Mouse (Mus musculus) intestine, embryonic 15.5 days (tissue): ENCODE results near the gene Kmt2d. TPM values are rescaled to one million over a fixed set of nuclear protein-coding genes. Genes with fewer than 3 reads are reported as not detected.
A peak's percentile ranks its signal among the peaks of the same experiment; 100 is the strongest.

Experiments used
- ATAC-seq: fragments of 200-750 bp; cut with Nextera tagmentation; 2 replicates; pipeline ENCODE4 v1.8.0; 2017; ENCODE audit warnings: moderate TSS enrichment, moderate library complexity
- H3K27ac ChIP-seq: fragments of 300-500 bp; sonication (generic); 2 replicates; pipeline ENCODE4 v1.5.1; 2015; ENCODE audit warnings: mild to moderate bottlenecking, inconsistent platforms
- H3K27me3 ChIP-seq: fragments of 300-500 bp; sonication (generic); replicated peaks from 2 replicates; pipeline ENCODE4 v1.6.1; 2015; ENCODE audit warnings: inconsistent platforms
- H3K36me3 ChIP-seq: fragments of 300-500 bp; sonication (generic); 2 replicates; pipeline ENCODE4 v1.6.1; 2015; ENCODE audit warnings: inconsistent platforms
- H3K4me1 ChIP-seq: fragments of 300-500 bp; sonication (generic); replicated peaks from 2 replicates; pipeline ENCODE4 v1.6.1; 2015; ENCODE audit warnings: inconsistent platforms
- H3K4me2 ChIP-seq: fragments of 300-500 bp; sonication (generic); replicated peaks from 2 replicates; pipeline ENCODE4 v1.6.1; 2015; ENCODE audit warnings: mild to moderate bottlenecking, inconsistent platforms
- H3K4me3 ChIP-seq: fragments of 300-500 bp; sonication (generic); replicated peaks from 2 replicates; pipeline ENCODE4 v1.5.1; 2015; ENCODE audit warnings: inconsistent platforms
- H3K9ac ChIP-seq: fragments of 300-500 bp; sonication (generic); 2 replicates; pipeline ENCODE4 v1.6.1; 2015; ENCODE audit warnings: inconsistent platforms
- H3K9me3 ChIP-seq: fragments of 300-500 bp; sonication (generic); 2 replicates; pipeline ENCODE4 v1.6.1; 2016; ENCODE audit warnings: inconsistent platforms
- WGBS: fragments of 180-500 bp; shearing (Covaris S2); methylation state at CpG from one replicate; pipeline ENCODE4 v1.1.7; 2015; 5-methylcytosine and 5-hydroxymethylcytosine counted together
- polyA plus RNA-seq: library from polyadenylated mRNA; unstranded; fragments of >200 nt; fragmentation: Nextera tagmentation; extraction: Ambion mirVana; gene quantifications from 2 replicates; pipeline ENCODE4 v1.2.1, GENCODE M21; 2015

The Kmt2d gene
- polyA plus RNA-seq, 1 experiment from 2014 or later = 9.6 TPM

DNA sequence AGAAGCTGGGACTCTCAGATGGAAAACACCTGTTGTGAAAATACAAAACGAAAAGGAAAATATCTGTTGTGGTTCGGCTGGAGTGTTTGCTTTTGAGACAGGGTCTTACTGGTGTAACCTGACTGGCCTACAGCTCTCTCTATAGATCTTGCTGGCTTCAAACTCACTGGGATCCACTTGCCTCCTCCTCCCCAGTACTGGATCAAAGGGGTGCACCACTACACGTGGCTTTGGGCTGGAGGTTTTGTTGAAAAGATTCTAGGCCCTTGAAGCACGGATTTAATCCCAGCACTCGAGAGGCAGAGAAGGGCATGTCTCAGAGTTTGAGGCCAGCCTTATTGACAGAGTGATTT lies 10.6 kb upstream of the Kmt2d start:
- peak overlapping the region; percentile 73 for H3K4me3 ChIP-seq
- no peaks in the 10 kb centered on the region for H3K27me3 ChIP-seq
- 12% methylated on average over 5 of the region's 5 CpGs for WGBS
- H3K36me3 ChIP-seq = no peaks in the 10 kb centered on the region
- no peak overlapping the region for H3K27ac ChIP-seq
- peak overlapping the region; percentile 95 for H3K4me2 ChIP-seq
- 0 out of 2 replicates have a peak, but pooled peaks cover 7% of the 10 kb centered on the region for H3K4me1 ChIP-seq
- H3K9ac ChIP-seq = no peak overlapping the region
- peak; percentile 40 for ATAC-seq
- no peaks in the 10 kb centered on the region for H3K9me3 ChIP-seq

DNA sequence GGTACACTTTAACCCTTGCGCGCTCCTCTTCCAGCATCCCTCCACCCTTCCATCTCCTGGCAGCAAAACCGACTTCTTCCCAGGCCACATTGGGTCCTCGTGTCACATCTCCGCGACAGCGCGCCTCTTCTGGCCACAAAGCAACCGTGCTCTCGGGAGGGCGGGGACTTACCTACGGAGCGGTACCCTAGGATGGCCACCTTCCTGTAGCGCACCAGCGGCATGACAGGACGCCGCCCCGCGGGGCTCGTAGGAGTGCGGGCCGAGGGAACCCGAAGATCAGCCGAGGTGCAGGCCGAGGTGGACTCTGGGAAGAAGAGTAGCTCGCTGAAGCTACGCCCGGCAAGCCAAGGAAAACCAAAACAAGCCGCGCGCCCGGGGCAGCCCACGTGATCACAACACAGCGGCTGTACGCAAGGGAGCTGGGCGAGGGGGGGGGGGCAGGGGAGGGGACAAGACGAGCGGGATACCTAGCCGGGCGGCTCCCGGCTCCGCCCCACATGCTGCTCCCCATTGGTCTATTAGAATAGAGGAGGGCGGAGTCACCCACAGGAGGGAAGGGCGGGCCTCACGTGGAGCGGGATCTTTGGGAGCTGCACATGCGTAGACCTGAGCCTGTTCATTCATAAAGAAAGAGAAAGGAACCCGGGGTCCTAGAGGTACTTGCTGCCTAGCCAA lies 10.1 kb upstream of the Kmt2d start:
- peak overlapping the region; percentile 83 for H3K27ac ChIP-seq
- under 1% methylated on average over 48 of the region's 48 CpGs for WGBS
- peak overlapping the region; percentile 65 for H3K9ac ChIP-seq
- peak overlapping the region; percentile 95 for H3K4me2 ChIP-seq
- no peaks in the 10 kb centered on the region for H3K36me3 ChIP-seq
- H3K4me1 ChIP-seq = 0 out of 2 replicates have a peak, but pooled peaks cover 7% of the 10 kb centered on the region
- no peaks in the 10 kb centered on the region for H3K27me3 ChIP-seq
- peak overlapping the region; percentile 73 for H3K4me3 ChIP-seq
- peak; percentile 96 for ATAC-seq
- H3K9me3 ChIP-seq = no peaks in the 10 kb centered on the region

DNA sequence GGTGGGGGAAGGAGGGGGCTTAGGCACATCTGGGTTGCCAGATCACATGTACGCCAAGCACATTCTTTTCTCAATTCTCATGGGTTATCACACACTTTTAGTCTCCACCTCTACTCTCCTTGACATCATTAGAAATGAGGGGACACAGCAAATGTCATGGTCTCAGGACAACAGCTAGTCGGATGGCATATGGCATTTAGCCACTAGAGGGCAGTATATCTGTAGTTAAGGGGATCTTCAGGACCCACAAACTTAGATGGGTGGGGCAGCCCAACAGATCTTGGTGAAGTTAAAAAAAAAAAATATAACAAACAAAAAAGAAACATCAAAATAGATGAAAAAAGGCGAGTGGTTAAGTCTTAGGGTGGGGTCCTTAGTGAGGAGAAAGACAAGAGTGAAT lies 6.3 kb upstream of the Kmt2d start:
- no peaks in the 10 kb centered on the region for H3K27me3 ChIP-seq
- H3K27ac ChIP-seq = no peak overlapping the region
- ATAC-seq = no peak
- 18% methylated on average over 3 of the region's 3 CpGs for WGBS
- H3K4me1 ChIP-seq = 0 out of 2 replicates have a peak, but pooled peaks cover 7% of the 10 kb centered on the region
- no peaks in the 10 kb centered on the region for H3K36me3 ChIP-seq
- no peak overlapping the region for H3K4me3 ChIP-seq
- no peaks in the 10 kb centered on the region for H3K9me3 ChIP-seq
- no peak overlapping the region for H3K4me2 ChIP-seq
- H3K9ac ChIP-seq = no peak overlapping the region

DNA sequence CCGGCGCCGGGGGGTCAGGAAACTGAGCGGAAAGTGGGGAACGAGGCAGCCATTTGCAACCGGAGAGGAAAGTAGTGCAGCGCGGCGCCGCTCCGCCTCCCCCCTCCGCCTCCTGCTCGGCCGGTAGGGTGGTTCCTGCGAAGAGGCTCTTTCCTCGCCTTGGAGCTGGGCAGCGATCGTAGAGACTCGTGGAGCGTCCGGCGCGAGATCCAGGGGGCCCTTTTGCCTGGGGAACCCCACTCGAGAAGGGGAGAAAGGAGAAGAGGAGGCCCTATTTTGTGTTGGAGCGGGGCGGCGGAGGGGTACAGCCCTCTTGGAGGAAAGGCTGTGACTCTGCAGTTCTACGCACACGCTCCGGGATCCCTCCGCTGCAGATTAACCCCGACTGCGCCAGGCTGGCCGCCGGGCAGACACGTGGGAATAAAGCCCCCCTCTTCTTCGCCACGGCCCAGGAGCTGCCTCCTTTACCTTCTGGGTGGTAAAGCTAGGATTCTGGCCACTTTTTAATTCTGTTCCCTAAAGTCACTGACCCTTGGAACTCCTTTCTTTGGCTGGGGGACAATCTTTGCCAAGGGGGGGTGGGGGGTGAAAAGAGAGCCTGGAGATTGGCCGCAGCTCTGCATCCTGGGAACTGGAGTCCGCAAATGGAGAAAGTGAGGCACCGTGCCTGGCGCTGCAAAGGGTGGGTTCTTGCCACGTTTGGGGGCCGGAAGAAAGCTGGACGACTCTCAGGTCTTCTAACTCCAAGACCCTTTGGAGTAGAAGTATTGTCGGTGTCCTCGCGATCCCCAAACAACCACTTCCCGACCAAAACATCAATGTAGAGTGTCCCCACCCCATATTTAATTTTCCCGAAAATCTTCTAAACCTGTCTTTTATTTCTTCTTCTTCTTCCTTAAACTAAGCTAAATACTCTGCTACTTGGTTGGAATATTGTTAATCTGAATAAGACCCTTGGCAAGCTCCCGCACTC lies 1.2 kb upstream of the Kmt2d start:
- Histone ChIP-seq H3K27me3 (no peaks in the 10 kb centered on the region), H3K4me3 (peak overlapping the region; percentile 98), H3K9me3 (no peaks in the 10 kb centered on the region), H3K27ac (peak overlapping the region; percentile 99), H3K36me3 (no peaks in the 10 kb centered on the region), H3K4me2 (peak overlapping the region; percentile 88), H3K9ac (peak overlapping the region; percentile 100), H3K4me1 (peaks cover 27% of the 10 kb centered on the region)
- 1% methylated on average over 51 of the region's 51 CpGs for WGBS
- ATAC-seq = peak; percentile 86

DNA sequence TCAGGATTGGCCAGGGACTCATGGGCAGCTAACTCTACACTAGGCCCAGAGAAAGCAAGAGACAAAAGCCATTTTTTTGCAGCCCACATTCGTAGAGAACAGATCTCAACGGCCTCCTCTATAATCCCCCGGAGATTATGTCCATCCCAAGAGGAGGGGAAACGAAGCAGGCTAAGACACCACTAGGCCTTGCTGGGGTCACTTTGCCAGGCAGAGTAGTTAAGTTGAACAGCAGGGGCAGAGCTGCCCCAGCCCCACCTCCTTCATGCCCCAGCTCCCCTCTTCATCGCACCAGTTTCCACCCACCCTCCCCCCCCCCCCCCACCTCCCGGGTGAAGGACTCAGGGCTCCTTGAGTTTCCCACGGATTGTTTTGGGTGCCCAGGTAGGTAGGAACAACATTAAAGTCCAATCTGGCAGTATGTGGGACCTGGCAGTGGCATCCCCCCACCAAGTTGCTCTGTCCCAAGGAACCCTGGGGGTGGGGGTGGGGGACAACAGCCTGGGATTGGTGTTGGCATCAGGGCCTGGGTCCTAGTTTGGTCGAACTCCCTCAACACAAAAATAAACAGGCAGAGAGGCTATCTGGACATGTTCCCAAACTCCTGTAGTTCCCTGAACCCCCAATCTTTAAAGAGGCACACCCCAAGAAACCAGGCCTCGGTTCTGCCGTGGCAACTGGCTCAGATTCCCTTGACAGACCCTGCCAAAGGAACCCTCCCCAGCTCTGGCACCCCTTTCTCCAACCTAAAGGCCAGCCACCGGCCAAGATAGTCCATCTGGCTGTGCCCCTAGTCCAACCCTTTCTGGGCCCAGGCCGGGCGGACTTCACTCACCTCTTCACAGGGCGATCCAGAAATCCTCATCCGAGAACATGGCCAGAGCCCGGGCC lies 580 bp downstream of the Kmt2d start:
- 0% methylated on average over 16 of the region's 16 CpGs for WGBS

DNA sequence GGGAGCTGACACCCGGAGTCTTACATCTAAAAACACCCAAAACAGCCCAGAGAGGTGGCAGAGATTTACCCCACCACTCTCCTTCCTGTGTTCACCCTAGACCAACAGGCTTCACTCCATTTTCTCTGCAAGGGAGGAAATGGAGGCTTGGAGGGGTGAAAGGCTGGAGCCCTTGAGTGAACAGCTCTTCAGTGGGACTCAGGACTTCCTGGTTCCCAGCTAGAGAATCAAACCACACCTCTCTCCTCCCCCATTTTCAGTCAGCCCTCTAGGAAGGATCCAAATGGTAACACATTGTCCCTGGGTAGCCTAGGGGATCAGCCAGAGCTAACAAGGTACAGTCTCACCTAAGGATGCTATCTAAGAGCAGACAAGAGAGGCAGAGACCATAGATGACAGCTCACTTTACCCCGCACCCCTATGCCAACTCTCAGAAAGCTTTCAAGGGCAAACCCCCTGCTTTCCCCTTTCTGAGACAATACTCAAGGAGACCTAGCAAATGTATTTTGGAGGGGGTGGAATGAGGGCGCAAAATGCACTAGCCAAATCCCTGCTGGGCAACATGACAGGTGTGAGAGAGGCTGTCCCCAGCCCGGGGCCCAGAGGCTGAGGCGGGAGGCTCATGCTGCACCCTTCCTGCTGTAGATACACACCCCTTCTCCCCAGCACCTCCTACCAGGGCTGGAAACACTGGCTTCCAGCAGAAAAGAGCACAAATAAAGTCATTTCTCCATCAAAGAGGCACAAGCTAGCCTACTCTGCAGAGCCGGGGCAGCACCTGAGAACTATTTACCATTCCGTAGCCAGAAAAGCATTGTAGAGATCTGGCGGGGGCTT lies 1.4 kb downstream of the Kmt2d start:
- H3K27ac ChIP-seq = 0 out of 2 replicates have a peak overlapping the region, but pooled peaks have one; percentile 18
- 7% methylated on average over 8 of the region's 8 CpGs for WGBS
- peak; percentile 43; the same call in 1 of the 2 replicates for ATAC-seq

More for the DNA sequence above, 580 bp downstream of the Kmt2d start:
- peak overlapping the region; percentile 99 for H3K27ac ChIP-seq
- H3K9me3 ChIP-seq = no peaks in the 10 kb centered on the region
- H3K4me3 ChIP-seq = peak overlapping the region; percentile 98
- 0 out of 2 replicates have a peak, but pooled peaks have one; percentile 7 for ATAC-seq
- H3K36me3 ChIP-seq = peaks cover 12% of the 10 kb centered on the region
- no peaks in the 10 kb centered on the region for H3K27me3 ChIP-seq
- peaks cover 28% of the 10 kb centered on the region for H3K4me1 ChIP-seq
- H3K4me2 ChIP-seq = peak overlapping the region; percentile 88
- H3K9ac ChIP-seq = peak overlapping the region; percentile 100

DNA sequence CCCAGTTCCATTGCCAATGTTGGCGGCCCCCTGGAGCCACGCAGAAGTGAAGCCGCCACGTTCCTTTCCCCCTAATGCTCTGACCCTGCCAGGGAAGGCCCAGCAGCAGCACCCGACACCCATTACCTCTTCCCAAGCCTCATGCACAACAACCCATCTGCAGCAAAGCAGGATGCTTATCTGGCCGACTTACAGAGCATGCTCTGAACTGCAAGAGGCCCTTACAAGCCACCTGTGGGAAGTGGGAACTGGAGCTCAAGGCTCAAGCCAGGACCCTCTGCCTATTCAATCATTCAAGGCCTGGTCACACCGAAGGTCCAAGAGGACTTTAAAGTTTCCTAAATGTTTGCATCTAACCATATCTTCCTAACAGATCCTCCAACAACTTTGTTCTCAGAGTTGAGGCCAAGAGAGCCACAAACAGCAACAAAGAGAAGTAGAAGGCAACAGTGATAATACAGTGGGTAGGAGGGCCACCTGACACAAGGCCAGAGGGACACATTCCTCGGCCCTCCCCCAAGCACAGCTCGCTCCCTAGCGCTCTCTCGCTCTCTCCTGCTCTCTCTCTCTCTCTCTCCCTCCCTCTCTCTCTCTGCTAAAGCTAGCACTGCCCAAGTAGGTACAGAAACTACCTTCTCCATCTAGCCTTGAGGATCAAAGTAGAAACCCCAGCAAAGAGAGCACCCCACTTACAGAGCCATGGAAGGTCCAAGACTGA lies 2.5 kb downstream of the Kmt2d start:
- H3K9ac ChIP-seq = peak overlapping the region; percentile 100
- WGBS = 31% methylated on average over 11 of the region's 11 CpGs
- H3K4me3 ChIP-seq = peak overlapping the region; percentile 98
- H3K27me3 ChIP-seq = no peaks in the 10 kb centered on the region
- ATAC-seq = no peak
- H3K4me2 ChIP-seq = peak overlapping the region; percentile 88
- peaks cover 31% of the 10 kb centered on the region for H3K36me3 ChIP-seq
- H3K27ac ChIP-seq = peak overlapping the region; percentile 36; the same call in 1 of the 2 replicates
- peaks cover 28% of the 10 kb centered on the region for H3K4me1 ChIP-seq
- H3K9me3 ChIP-seq = no peaks in the 10 kb centered on the region

More for the DNA sequence above, 1.4 kb downstream of the Kmt2d start:
- peak overlapping the region; percentile 88 for H3K4me2 ChIP-seq
- no peaks in the 10 kb centered on the region for H3K9me3 ChIP-seq
- peaks cover 20% of the 10 kb centered on the region for H3K36me3 ChIP-seq
- peak overlapping the region; percentile 100 for H3K9ac ChIP-seq
- H3K4me1 ChIP-seq = peaks cover 28% of the 10 kb centered on the region
- H3K4me3 ChIP-seq = peak overlapping the region; percentile 98
- H3K27me3 ChIP-seq = no peaks in the 10 kb centered on the region

DNA sequence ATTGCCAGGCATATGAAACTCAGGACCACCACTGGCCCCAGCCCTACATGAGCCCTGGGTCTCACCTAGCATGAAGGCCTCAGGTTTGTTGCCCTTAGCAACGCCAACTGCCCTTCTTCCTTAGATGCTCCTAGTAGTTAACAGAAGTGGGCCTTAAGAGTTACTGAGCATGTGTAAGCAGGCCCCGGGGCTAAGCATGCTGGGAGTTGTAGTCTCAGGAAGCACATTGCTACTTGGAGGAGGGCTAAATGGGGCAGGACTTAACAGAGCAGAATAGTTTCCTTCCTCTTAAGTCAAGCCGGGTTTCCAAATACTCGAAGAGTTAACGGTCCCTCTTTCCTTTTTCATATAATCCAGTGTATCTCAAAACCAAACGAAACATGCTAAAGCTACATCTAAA lies 3.7 kb downstream of the Kmt2d start:
- Histone ChIP-seq H3K4me3 (0 out of 2 replicates have a peak overlapping the region, but pooled peaks have one; percentile 2), H3K4me2 (peak overlapping the region; percentile 88), H3K36me3 (peaks cover 43% of the 10 kb centered on the region), H3K4me1 (peaks cover 28% of the 10 kb centered on the region), H3K9ac (no peak overlapping the region), H3K27me3 (no peaks in the 10 kb centered on the region), H3K27ac (no peak overlapping the region), H3K9me3 (no peaks in the 10 kb centered on the region)
- WGBS = 47% methylated on average over 6 of the region's 6 CpGs
- ATAC-seq = no peak

DNA sequence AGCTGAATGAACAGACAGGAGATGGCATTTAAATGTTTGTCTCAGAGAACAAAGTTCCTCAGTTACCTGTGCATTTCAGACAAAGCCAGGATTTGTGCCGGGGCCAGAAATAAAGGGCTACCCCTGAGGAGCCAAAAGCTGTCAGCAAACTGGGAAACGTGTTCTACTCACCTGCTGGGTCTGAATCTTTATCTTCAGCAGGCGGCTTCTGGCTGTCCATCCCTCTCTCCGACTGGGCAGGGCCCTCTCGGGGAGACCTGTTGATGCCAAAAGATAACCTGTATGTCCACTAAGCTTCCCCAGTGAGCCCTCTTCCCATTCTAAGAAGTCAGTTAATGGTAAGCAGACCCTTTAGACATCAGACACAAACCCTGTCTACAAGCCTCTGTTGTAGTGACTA lies 4.5 kb downstream of the Kmt2d start:
- peaks cover 51% of the 10 kb centered on the region for H3K36me3 ChIP-seq
- H3K9me3 ChIP-seq = no peaks in the 10 kb centered on the region
- no peak for ATAC-seq
- H3K4me3 ChIP-seq = no peak overlapping the region
- peaks cover 28% of the 10 kb centered on the region for H3K4me1 ChIP-seq
- no peak overlapping the region for H3K4me2 ChIP-seq
- no peaks in the 10 kb centered on the region for H3K27me3 ChIP-seq
- H3K9ac ChIP-seq = no peak overlapping the region
- H3K27ac ChIP-seq = no peak overlapping the region
- WGBS = 85% methylated on average over 5 of the region's 5 CpGs

DNA sequence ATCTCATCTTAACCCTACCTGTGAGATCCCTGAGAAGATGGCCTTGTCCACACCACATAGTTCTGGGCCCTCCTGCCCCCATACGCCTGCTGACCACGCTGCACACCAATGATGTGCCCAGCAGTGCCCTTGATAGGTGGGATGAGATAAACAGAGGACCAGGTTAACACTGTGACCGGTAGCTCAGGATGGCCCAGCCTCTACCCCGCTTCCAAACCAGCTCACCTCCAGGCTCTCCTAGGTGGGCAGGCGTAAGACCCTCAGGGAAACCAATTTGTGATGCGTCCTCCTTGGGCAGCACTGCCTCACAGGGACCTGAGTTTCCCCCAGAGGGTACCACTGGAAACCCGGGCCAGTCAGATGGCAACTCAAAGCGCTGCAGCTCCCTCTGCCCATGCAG lies 5.2 kb downstream of the Kmt2d start:
- Histone ChIP-seq H3K4me1 (peaks cover 28% of the 10 kb centered on the region), H3K36me3 (peaks cover 58% of the 10 kb centered on the region), H3K9me3 (no peaks in the 10 kb centered on the region), H3K27ac (no peak overlapping the region), H3K9ac (no peak overlapping the region), H3K4me2 (no peak overlapping the region), H3K27me3 (no peaks in the 10 kb centered on the region), H3K4me3 (no peak overlapping the region)
- no peak for ATAC-seq
- 95% methylated on average over 8 of the region's 8 CpGs for WGBS
